Mouse (Mus musculus) stomach, embryonic 14.5 days (tissue): ENCODE measurements around the gene Grrp1. TPM values are rescaled to one million over a fixed set of nuclear protein-coding genes. Genes with fewer than 3 reads are reported as not detected.

Source experiments
- ATAC-seq: fragments of 200-750 bp; cut with Nextera tagmentation; 2 replicates; pipeline ENCODE4 v1.8.0; 2017; ENCODE audit warnings: low read depth, moderate TSS enrichment; ENCODE audit not compliant: insufficient number of reproducible peaks, insufficient read depth, low FRiP score
- H3K27ac ChIP-seq: fragments of 300-500 bp; sonication (generic); 2 replicates; pipeline ENCODE4 v1.5.1; 2014; ENCODE audit warnings: mild to moderate bottlenecking, low read length, moderate library complexity, mixed read lengths
- H3K27me3 ChIP-seq: fragments of 300-500 bp; sonication (generic); 2 replicates; pipeline ENCODE4 v1.6.1; 2014; ENCODE audit warnings: low read length, control low read depth, mixed read lengths; ENCODE audit not compliant: control insufficient read depth, insufficient read depth
- H3K36me3 ChIP-seq: fragments of 300-500 bp; sonication (generic); 2 replicates; pipeline ENCODE4 v1.6.1; 2014; ENCODE audit warnings: mild to moderate bottlenecking, control low read depth, low read length, moderate library complexity, mixed read lengths; ENCODE audit not compliant: control insufficient read depth, insufficient read depth
- H3K4me1 ChIP-seq: fragments of 300-500 bp; sonication (generic); 2 replicates; pipeline ENCODE4 v1.6.1; 2014; ENCODE audit warnings: low read length, control low read depth, mixed read lengths; ENCODE audit not compliant: control insufficient read depth, insufficient read depth
- H3K4me2 ChIP-seq: fragments of 300-500 bp; sonication (generic); replicated peaks from 2 replicates; pipeline ENCODE4 v1.6.1; 2014; ENCODE audit warnings: low read depth, low read length, control low read depth
- H3K4me3 ChIP-seq: fragments of 300-500 bp; sonication (generic); 2 replicates; pipeline ENCODE4 v1.5.1; 2014; ENCODE audit warnings: low read depth, low read length, control low read depth
- H3K9ac ChIP-seq: fragments of 300-500 bp; sonication (generic); replicated peaks from 2 replicates; pipeline ENCODE4 v1.6.1; 2014; ENCODE audit warnings: low read depth, mild to moderate bottlenecking, control low read depth, low read length, moderate library complexity, mixed read lengths
- H3K9me3 ChIP-seq: fragments of 300-500 bp; sonication (generic); 2 replicates; pipeline ENCODE4 v1.6.1; 2016; ENCODE audit warnings: low read depth, low read length, control low read depth; ENCODE audit not compliant: control insufficient read depth
- WGBS: fragments of 180-500 bp; shearing (Covaris S2); extraction: QIAGEN DNeasy Blood & Tissue Kit; methylation state at CpG from one replicate; pipeline ENCODE4 v1.1.7; 2014; 5-methylcytosine and 5-hydroxymethylcytosine counted together
- polyA plus RNA-seq: library from polyadenylated mRNA; unstranded; fragments of >200 nt; fragmentation: Nextera tagmentation; extraction: Ambion mirVana; gene quantifications from 2 replicates; pipeline ENCODE4 v1.2.1, GENCODE M21; 2014

Gene Grrp1
- polyA plus RNA-seq, 1 experiment from 2014 or later: 4.1 TPM

- Histone ChIP-seq H3K4me3 (peak overlapping the region; percentile 45), H3K27ac (no peak overlapping the region), H3K4me1 (peaks cover 32% of the 10 kb centered on the region), H3K36me3 (no peaks in the 10 kb centered on the region), H3K9me3 (no peaks in the 10 kb centered on the region), H3K9ac (peak overlapping the region; percentile 52), H3K27me3 (peaks cover 25% of the 10 kb centered on the region), H3K4me2 (peak overlapping the region; percentile 98)
- WGBS: under 1% methylated on average over 91 of the region's 91 CpGs
- no peak for ATAC-seq
Measured at GRCm38 (mm10) chr4:134251241-134252130, 2.4 kb downstream of the Grrp1 start.

- ATAC-seq: no peak
- 23% methylated on average over 10 of the region's 10 CpGs for WGBS
- Histone ChIP-seq H3K4me3 (peak overlapping the region; percentile 45), H3K4me2 (peak overlapping the region; percentile 98), H3K4me1 (peaks cover 29% of the 10 kb centered on the region), H3K9me3 (no peaks in the 10 kb centered on the region), H3K36me3 (no peaks in the 10 kb centered on the region), H3K27ac (no peak overlapping the region), H3K27me3 (peaks cover 25% of the 10 kb centered on the region), H3K9ac (peak overlapping the region; percentile 52; the same call in 1 of the 2 replicates)
Measured at GRCm38 (mm10) chr4:134250930-134251240, 3.0 kb downstream of the Grrp1 start.

- Histone ChIP-seq H3K27ac (no peak overlapping the region), H3K36me3 (no peaks in the 10 kb centered on the region), H3K9me3 (no peaks in the 10 kb centered on the region), H3K4me2 (peak overlapping the region; percentile 98), H3K4me1 (peaks cover 30% of the 10 kb centered on the region), H3K4me3 (peak overlapping the region; percentile 45), H3K27me3 (peaks cover 25% of the 10 kb centered on the region), H3K9ac (no peak overlapping the region)
- no peak for ATAC-seq
- 22% methylated on average over 27 of the region's 27 CpGs for WGBS
Measured at GRCm38 (mm10) chr4:134250116-134250929, 3.6 kb downstream of the Grrp1 start.

GRCm38 (mm10) chr4:134249651-134250050, 4.3 kb downstream of the Grrp1 start:
- H3K27ac ChIP-seq: no peak overlapping the region
- H3K27me3 ChIP-seq: peaks cover 25% of the 10 kb centered on the region
- H3K4me1 ChIP-seq: peaks cover 34% of the 10 kb centered on the region
- H3K4me3 ChIP-seq: peak overlapping the region; percentile 26
- H3K4me2 ChIP-seq: peak overlapping the region; percentile 98
- peak; percentile 73; the same call in 1 of the 2 replicates for ATAC-seq
- H3K36me3 ChIP-seq: no peaks in the 10 kb centered on the region
- no peak overlapping the region for H3K9ac ChIP-seq
- H3K9me3 ChIP-seq: no peaks in the 10 kb centered on the region
- 1% methylated on average over 30 of the region's 30 CpGs for WGBS

- Histone ChIP-seq H3K9me3 (no peaks in the 10 kb centered on the region), H3K4me2 (peak within 1 kb of the TSS; percentile 87), H3K9ac (peak within 1 kb of the TSS; percentile 77; the same call in 1 of the 2 replicates), H3K27me3 (peaks cover 17% of the 10 kb centered on the region), H3K36me3 (no peaks in the 10 kb centered on the region), H3K4me3 (peak within 1 kb of the TSS; percentile 53; the same call in 1 of the 2 replicates), H3K27ac (no peak within 1 kb of the TSS), H3K4me1 (peaks cover 23% of the 10 kb centered on the region)
- ATAC-seq: no peak
- 78% methylated on average over 7 of the region's 7 CpGs for WGBS
Measured at GRCm38 (mm10) chr4:134246719-134247258, 7.1 kb downstream of the Grrp1 start, which contains the start of gene Gm30191. Gene Gm30191, plus strand, starts transcription at chr4:134246935.

GRCm38 (mm10) chr4:134246256-134246655, 7.7 kb downstream of the Grrp1 start:
- ATAC-seq: no peak
- Histone ChIP-seq H3K36me3 (no peaks in the 10 kb centered on the region), H3K27ac (no peak overlapping the region), H3K9me3 (no peaks in the 10 kb centered on the region), H3K9ac (no peak overlapping the region), H3K4me3 (no peak overlapping the region), H3K4me2 (no peak overlapping the region), H3K27me3 (peaks cover 14% of the 10 kb centered on the region; the same call in 1 of the 2 replicates), H3K4me1 (peaks cover 20% of the 10 kb centered on the region)
- WGBS: 59% methylated on average over 4 of the region's 4 CpGs

GRCm38 (mm10) chr4:134245148-134245843, 8.6 kb downstream of the Grrp1 start, which contains the start of gene Zfp593:
Gene Zfp593, minus strand, starts transcription at chr4:134245592.
- H3K4me3 ChIP-seq: peak within 1 kb of the TSS; percentile 53
- no peaks in the 10 kb centered on the region for H3K36me3 ChIP-seq
- ATAC-seq: peak; percentile 74

More at GRCm38 (mm10) chr4:134245148-134245843, 8.6 kb downstream of the Grrp1 start, which contains the start of gene Zfp593:
- Histone ChIP-seq H3K27me3 (0 out of 2 replicates have a peak, but pooled peaks cover 7% of the 10 kb centered on the region), H3K27ac (no peak within 1 kb of the TSS), H3K9me3 (no peaks in the 10 kb centered on the region), H3K4me2 (peak within 1 kb of the TSS; percentile 87), H3K9ac (peak within 1 kb of the TSS; percentile 77), H3K4me1 (peaks cover 15% of the 10 kb centered on the region)
- WGBS: under 1% methylated on average over 60 of the region's 60 CpGs
